ENCODE assay signal across 10 mouse cellular contexts in the genomic region with DNA sequence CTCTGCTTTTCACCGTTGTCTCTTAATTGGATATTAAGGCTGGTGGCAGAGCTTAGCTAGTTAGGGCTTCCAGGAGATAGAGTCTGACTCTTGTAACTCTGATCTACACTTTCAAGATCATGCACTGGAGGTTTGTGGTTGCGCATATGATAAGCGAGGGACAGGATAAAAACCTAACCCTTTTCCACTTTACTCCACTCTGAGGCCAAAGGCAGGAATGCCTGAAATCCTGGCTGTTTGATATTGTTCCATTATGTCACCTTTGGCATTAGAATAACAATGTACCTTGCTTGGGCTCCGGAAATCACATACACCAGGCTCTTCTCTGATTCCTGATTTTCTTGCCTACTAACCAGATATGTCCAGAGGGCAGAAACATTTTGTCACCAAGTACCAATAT. TPM values are rescaled to one million over a fixed set of nuclear protein-coding genes. Genes with fewer than 3 reads are reported as not detected.
DNase-seq lines count a peak whose midpoint lies in the region; ATAC-seq lines count a peak whose summit lies in the region.
"Had no signal": no experiment of that assay in that cellular context is flagged by ENCODE, and none has a peak within 500 bp of the region (broad histone marks: within the 10 kb centered on the region; RNA-seq: fewer than 3 reads in every experiment).

No protein-coding gene starts in this region.

- DNase-seq in heart, adult 18-20 months = no peak
- DNase-seq in MN1 (ENCODE audit: low spot score) = peak; percentile 18
- DNase-seq in forebrain, embryonic 14.5 days (ENCODE audit: low spot score) = peak; percentile 31
- DNase-seq in thymus, adult 18-20 months = no peak
- DNase-seq in right cerebral cortex, postnatal 25 days = no peak
- DNase-seq in B cell, adult 2 months = no peak
- DNase-seq: kidney, adult 18-20 months had no signal

- H3K9ac ChIP-seq in heart, embryonic 11.5 days (ENCODE audit: low read depth, low read length) = no peak overlapping the region
- H3K9ac ChIP-seq in forebrain, embryonic 14.5 days (ENCODE audit: low read length) = peak overlapping the region; percentile 96
- H3K9ac ChIP-seq in liver, embryonic 15.5 days = no peak overlapping the region; the same call in 1 of the 2 replicates

- H3K27ac ChIP-seq in heart, embryonic 11.5 days (ENCODE audit: low read depth, low read length) = no peak overlapping the region
- peak overlapping the region; percentile 98 for H3K27ac ChIP-seq in forebrain, embryonic 14.5 days (ENCODE audit: low read depth, low read length)
- 0 out of 2 replicates have a peak overlapping the region, but pooled peaks have one; percentile 14 for H3K27ac ChIP-seq in liver, embryonic 15.5 days (replicated peaks)

- peaks cover 3% of the 10 kb centered on the region; the same call in 1 of the 2 replicates for H3K4me1 ChIP-seq in heart, embryonic 11.5 days (ENCODE audit: control insufficient read depth, insufficient read depth, low read length)
- peaks cover 8% of the 10 kb centered on the region; the same call in 1 of the 2 replicates for H3K4me1 ChIP-seq in forebrain, embryonic 14.5 days (ENCODE audit: control insufficient read depth, insufficient read depth, low read length)
- peaks cover 20% of the 10 kb centered on the region for H3K4me1 ChIP-seq in liver, embryonic 15.5 days (replicated peaks)

- 0 out of 2 replicates have a peak overlapping the region, but pooled peaks have one; percentile 74 for H3K4me2 ChIP-seq in heart, embryonic 11.5 days
- peak overlapping the region; percentile 73 for H3K4me2 ChIP-seq in forebrain, embryonic 14.5 days (ENCODE audit: low read length)
- H3K4me2 ChIP-seq in liver, embryonic 15.5 days = peak overlapping the region; percentile 84

- 68% methylated on average over 4 of the region's 4 CpGs for WGBS in heart, embryonic 11.5 days (ENCODE audit: insufficient replicate concordance)
- WGBS in forebrain, embryonic 14.5 days = 38% methylated on average over 4 of the region's 4 CpGs
- WGBS in liver, embryonic 15.5 days (ENCODE audit: insufficient replicate concordance) = 63% methylated on average over 4 of the region's 4 CpGs

- no peaks in the 10 kb centered on the region for H3K9me3 ChIP-seq in heart, embryonic 11.5 days (replicated peaks; ENCODE audit: control insufficient read depth, low read length)
- H3K9me3 ChIP-seq in forebrain, embryonic 14.5 days (replicated peaks; ENCODE audit: control insufficient read depth, low read length) = no peaks in the 10 kb centered on the region
- no peaks in the 10 kb centered on the region for H3K9me3 ChIP-seq in liver, embryonic 15.5 days (replicated peaks)

- H3K36me3 ChIP-seq in heart, embryonic 11.5 days (ENCODE audit: control insufficient read depth, insufficient read depth, low read length) = no peaks in the 10 kb centered on the region
- H3K36me3 ChIP-seq in forebrain, embryonic 14.5 days (ENCODE audit: control insufficient read depth, insufficient read depth, low read length) = no peaks in the 10 kb centered on the region
- H3K36me3 ChIP-seq in liver, embryonic 15.5 days (replicated peaks) = no peaks in the 10 kb centered on the region

- H3K4me3 ChIP-seq in heart, embryonic 11.5 days (ENCODE audit: low read depth, low read length) = no peak overlapping the region
- peak overlapping the region; percentile 68 for H3K4me3 ChIP-seq in forebrain, embryonic 14.5 days (ENCODE audit: low read depth, low read length)
- peak overlapping the region; percentile 75 for H3K4me3 ChIP-seq in liver, embryonic 15.5 days (replicated peaks)

- ATAC-seq in heart, embryonic 11.5 days (replicated peaks; ENCODE audit: insufficient number of reproducible peaks, low FRiP score, low TSS enrichment) = no peak
- ATAC-seq in forebrain, embryonic 14.5 days = no peak
- ATAC-seq in liver, embryonic 15.5 days (ENCODE audit: insufficient read depth) = no peak

- no peaks in the 10 kb centered on the region for H3K27me3 ChIP-seq in heart, embryonic 11.5 days (ENCODE audit: control insufficient read depth, insufficient read depth, low read length)
- H3K27me3 ChIP-seq in forebrain, embryonic 14.5 days (replicated peaks; ENCODE audit: control insufficient read depth, insufficient read depth, low read length) = no peaks in the 10 kb centered on the region
- H3K27me3 ChIP-seq in liver, embryonic 15.5 days = no peaks in the 10 kb centered on the region
- H3K27me3 ChIP-seq: CH12.LX had no signal

RNA-seq across cellular contexts. Expression of a gene that starts 0.7 kb away (rescaled TPM):
- 21.2 TPM in 2 replicates for polyA plus RNA-seq in heart, embryonic 11.5 days (2014; fragmentation: Nextera tagmentation; extraction: Ambion mirVana)
- total RNA-seq in heart, adult 18-20 months (2021) = 10 to 100 TPM; 13.6 to 13.8 TPM
- 71.7 and 83.9 TPM in 2 replicates for polyA plus RNA-seq in forebrain, embryonic 14.5 days (2014; fragmentation: Nextera tagmentation; extraction: Ambion mirVana)
- 13.2 and 14.5 TPM in 2 replicates for polyA plus RNA-seq in liver, embryonic 15.5 days (2015; fragmentation: Nextera tagmentation; extraction: Ambion mirVana)

RNA-seq across cellular contexts. Expression of a gene that starts 9.8 kb away (rescaled TPM):
- 27.3 and 29.8 TPM in 2 replicates for polyA plus RNA-seq in heart, embryonic 11.5 days (2014; fragmentation: Nextera tagmentation; extraction: Ambion mirVana)
- 10 to 100 TPM; 22.1 to 23.2 TPM for total RNA-seq in heart, adult 18-20 months (2021)
- polyA plus RNA-seq in forebrain, embryonic 14.5 days (2014; fragmentation: Nextera tagmentation; extraction: Ambion mirVana) = 11.3 and 12.2 TPM in 2 replicates
- 6.7 and 6.8 TPM in 2 replicates for polyA plus RNA-seq in liver, embryonic 15.5 days (2015; fragmentation: Nextera tagmentation; extraction: Ambion mirVana)

Comparison
In these comparisons a context has a peak if more than half of its experiments do, and no peak if none do; other contexts are left out.
1. DNase-seq: peak in MN1 (single experiment) and forebrain, embryonic 14.5 days (single experiment); none in heart, adult 18-20 months (0 of 2), thymus, adult 18-20 months (0 of 2), right cerebral cortex, postnatal 25 days (single experiment) and B cell, adult 2 months (0 of 2).
2. Peak in every context shown above with its lines, with median percentiles within 50 percentile points of each other: H3K4me2 ChIP-seq.